Mouse (Mus musculus): ENCODE results near the gene Gjd3.

- TF ChIP-seq CTCF (IDR thresholded peaks at IDR 0.05; ENCODE audit: low read depth) (peak; percentile 58), EP300 (optimal IDR thresholded peaks at IDR 0.05) (no peak)
Measured at GRCm38 (mm10) chr11:98998776-98999175, 16.0 kb upstream of the Gjd3 start.

Measured in stomach, postnatal 0 days (tissue).